Mouse (Mus musculus) adrenal gland, postnatal 4 days (tissue): ENCODE data around the gene Src. TPM values are rescaled to one million over a fixed set of nuclear protein-coding genes. Genes with fewer than 3 reads are reported as not detected.
"Not testable (repeated sequence)": the region's sequence is repeated elsewhere in the genome, so short reads cannot be mapped to it uniquely, and the experiment has no call there.

ENCODE experiments used
- DNase-seq, 2 experiments: peaks; one replicate each; pipeline ENCODE4 v3.0.0; 2021 to 2022; ENCODE audit warnings: low spot score in 2 of 2, mixed read lengths in 2 of 2
- total RNA-seq, 2 experiments: library from RNA; stranded (reverse); gene quantifications; 2 replicates each; pipeline ENCODE4 v1.2.3; 2021

Src gene
- total RNA-seq, 2 experiments from 2014 or later: 34.0 to 36.7 TPM

GRCm38 (mm10) chr2:157472469-157472868 is 54.2 kb downstream of the Src start:
- DNase-seq: no peak

DNA sequence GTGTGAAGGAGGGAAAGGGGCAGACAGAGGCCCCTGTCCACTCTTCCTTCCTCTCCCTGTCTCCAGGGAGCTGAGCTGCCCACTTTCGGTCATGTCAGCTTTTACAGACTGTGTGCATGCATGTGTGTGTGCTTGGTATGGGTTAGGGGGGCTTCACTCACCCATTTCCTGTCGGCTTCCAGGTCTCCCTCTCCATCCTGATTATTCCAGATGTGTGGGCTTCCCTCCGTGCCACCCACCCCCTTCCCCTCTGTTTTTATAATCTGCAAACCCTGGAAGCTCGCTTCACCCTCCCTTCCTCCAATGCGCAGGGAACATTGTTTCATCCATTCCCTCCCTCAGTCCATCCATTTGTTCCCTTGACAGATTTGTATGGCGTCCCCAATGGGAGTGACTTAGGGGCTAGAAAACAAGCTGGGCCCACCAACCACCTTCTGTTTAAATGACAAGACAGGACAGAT is 56.1 kb downstream of the Src start:
- DNase-seq: no peak

DNA sequence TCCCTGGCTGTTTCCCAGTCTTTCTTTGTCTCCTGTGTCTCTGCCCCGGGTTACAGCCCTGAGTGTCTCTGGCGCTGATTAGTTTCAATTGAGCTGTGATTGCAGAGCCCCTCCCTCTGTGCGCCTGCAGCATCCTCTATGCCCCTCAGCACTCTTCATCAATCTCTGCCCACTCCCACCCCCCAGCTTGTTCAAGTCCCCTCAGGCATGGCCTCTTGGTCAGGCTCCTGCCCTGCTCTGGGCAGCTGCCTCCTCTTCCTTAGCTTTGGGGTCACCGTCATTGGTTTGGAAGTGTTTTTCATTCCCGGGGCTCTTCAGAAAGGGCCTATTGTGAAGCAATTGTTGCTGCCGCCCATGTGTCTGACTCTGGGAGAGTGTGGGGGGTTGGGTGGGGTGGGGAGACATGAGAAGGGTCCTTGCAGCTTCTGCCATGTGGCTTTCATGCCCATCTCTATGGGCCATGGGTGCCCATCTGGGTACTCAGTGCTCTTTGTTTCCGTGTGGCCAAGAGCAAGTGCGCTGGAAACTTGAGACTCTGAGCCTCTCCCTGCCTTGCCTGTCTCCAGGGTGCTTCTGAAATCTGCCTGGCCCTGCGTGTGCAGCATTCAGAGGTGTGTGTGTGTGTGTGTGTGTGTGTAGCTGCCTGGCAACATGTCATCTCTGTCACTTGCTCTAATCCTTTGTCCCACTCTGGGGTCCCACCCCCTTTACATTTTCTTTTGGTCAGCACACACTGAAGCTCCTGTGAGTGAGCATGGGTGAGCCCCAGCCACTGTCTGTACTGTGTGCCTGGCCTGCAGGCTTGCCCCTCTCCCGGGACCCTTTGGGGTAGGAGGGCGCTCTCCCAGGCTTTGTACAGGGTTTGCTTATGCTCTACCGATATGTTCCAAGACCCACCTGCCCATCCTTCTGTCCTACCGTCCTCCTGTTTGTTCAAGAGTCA is 57.5 kb downstream of the Src start:
- DNase-seq: no peak

DNA sequence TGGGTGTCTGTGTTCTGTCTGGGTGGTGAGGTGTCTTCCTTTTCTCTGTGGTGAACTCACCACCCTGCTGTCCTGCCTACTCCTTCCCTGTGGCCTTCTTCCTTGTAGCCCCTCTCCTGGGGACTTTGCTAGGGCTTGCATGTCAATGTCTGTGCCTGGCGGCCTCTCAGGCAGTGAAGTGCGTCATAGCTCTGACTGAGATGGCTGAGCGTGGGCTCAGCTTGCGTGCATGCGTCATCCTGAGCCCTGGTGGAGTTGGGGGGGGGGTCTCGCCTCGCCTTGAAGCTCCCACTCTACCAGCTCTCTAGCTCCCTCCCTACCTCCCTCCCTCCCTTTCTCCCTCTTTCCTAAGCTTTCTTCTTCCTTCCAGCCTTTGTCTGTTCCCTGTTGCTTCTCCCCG is 60.4 kb downstream of the Src start:
- DNase-seq: no peak

- DNase-seq: no peak
Measured at GRCm38 (mm10) chr2:157479858-157480568, 61.8 kb downstream of the Src start.

- no peak for DNase-seq
Measured at GRCm38 (mm10) chr2:157482729-157483128, 64.5 kb downstream of the Src start.

- DNase-seq: not testable (repeated sequence)
Measured at GRCm38 (mm10) chr2:157486559-157486958, 68.3 kb downstream of the Src start.

DNA sequence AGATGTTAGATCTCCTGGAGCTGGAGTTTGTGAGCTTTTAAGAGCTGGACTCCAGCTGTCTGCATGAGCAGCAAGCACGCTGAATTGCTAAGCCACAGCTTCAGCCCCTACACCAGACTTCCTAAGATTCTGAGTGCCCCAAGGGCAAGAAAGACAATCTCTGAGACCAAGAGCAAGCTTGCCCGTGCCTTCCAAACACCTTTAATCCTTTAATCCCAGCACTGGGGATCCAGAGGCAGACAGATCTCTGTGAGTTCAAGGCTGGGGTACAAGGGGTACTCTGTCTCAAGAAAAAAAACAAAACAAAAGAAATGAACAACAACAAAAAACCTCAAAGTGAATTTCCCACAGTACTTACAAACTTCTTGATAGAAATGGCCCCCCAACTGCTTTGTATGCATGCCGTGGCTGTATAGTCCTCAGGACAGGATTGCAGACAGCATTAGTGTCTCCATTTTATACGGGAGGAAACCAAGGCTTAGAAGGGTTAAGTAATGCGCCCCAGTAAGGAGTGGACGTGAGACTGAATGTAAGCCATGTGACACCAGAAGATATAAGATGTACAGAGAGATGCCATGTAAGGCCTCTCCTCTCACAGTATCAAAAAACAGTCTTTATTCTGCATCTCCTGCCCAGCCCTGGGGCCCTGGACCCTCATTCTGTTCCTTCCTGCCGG is 68.9 kb downstream of the Src start:
- DNase-seq: no peak

- no peak for DNase-seq
Measured at GRCm38 (mm10) chr2:157487733-157488175, 69.5 kb downstream of the Src start.

- DNase-seq: no peak
Measured at GRCm38 (mm10) chr2:157493240-157493639, 75.0 kb downstream of the Src start.

DNA sequence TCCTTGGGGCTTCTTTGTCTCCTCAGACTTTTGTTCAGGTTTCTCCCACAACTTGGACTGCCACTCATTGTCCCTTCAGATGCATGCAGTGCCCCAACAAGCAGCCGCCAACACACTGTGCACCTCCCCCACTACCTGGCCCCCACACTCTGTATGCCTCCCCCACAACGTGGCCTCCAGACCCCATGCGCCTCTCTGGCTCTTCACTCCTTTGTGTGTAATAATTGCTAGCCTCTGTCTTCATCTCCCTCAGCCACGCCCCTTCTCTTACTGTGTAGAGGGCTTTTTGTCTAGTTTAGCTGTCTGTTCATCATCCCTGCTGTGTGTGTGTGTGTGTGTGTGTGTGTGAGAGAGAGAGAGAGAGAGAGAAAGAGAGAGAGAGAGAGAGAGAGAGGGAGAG is 80.3 kb downstream of the Src start:
- DNase-seq: no peak

DNA sequence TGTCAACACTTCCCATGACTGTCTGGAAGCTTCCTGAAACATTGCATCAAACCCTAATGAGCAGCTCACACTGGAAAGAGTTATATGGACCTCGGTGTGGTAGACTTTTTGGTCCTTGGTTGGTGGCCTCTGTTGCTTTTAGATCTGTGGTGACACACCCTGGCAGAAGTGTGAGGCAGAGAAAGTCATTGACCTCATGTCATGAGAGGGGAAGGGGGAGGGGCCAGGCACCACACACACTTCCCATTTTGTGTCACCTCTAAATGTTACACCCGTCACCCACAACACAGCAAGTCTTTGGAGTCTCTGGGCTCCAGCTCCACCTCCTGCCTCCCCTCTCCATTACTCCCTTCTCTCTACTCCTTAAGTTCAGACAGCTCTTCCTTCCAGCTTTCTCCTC is 82.1 kb downstream of the Src start:
- DNase-seq: no peak

DNA sequence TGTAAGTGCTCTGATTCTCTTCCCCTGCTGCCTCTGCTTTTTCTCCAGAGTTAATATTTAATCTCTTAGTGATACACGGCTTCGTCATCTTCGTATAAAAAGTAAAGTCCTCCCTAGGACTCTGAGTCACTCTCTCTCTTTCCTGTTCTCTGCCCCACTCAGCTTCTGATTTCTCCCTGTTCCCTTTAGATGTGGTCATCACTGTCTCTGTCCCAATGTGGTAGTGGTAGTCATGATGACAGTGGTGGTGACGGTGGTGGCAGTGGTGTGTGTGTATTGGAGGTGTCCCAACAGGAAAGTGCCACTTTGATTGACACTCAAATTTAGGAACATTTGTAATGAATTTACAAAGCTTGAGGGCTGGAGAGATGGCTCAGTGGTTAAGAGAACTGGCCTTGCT is 83.1 kb downstream of the Src start:
- no peak for DNase-seq

GRCm38 (mm10) chr2:157506779-157507178 is 88.5 kb downstream of the Src start:
- DNase-seq: no peak

DNA sequence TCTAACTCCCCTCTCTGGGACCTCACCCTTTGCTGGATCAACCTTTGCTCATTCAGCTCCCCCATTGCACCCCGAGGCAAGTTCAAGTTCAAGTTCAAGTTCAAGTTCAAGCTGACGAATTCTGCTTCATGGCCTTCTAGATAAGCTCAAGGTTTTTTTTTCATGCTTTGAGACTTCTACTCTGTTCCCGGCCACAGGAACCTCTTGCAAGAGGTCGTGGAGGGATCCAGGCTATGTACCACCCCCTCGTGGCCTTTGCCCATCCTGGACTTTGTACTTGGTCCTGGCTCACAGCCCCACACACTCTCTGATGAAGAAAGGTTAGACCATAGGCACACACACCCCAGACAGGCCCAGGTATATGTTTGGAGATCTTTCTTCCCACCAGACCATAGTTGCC is 90.9 kb downstream of the Src start:
- DNase-seq: no peak

- no peak for DNase-seq
Measured at GRCm38 (mm10) chr2:157510031-157510430, 91.8 kb downstream of the Src start.

DNA sequence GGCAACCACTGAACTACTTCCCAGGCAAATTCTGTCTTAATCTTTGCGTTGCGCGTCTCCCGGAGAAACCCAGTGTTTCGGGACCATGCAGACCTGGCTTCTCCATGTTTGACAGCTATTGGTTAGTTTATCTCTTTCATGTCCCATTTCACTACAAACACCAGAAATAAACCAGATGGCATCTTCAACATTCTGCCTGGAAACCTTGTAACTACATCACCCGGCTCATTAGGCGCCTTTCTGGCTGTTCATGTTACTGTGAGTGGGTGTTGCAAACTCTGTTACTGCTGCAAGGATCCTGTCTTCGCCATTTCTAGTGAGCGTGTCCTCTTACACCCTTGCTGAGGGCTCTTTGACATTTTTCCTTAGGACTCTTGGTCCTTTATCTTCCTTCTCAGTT is 94.6 kb downstream of the Src start:
- no peak for DNase-seq

GRCm38 (mm10) chr2:157513737-157514208 is 95.5 kb downstream of the Src start:
- DNase-seq: no peak

- DNase-seq: no peak
Measured at GRCm38 (mm10) chr2:157514353-157514752, 96.1 kb downstream of the Src start.

DNA sequence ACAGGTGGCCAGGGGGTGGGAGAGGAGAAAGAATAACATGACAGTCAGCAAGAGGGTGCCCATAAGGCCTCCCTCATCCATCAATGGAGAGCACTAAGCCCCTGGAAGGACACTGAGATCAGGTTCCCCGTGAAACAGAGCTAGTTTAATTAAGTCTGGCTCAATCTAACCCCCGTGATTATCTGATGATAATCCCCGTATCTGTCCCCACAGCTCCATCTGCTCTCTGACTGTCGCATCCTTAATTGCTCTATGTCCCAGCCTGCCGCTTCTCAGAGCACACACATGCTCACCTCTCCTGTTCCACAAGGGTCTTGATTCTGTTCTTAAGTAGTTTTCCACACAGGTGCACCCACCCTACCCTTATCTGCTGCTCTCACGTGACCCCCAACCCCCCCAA is 99.3 kb downstream of the Src start:
- no peak for DNase-seq

GRCm38 (mm10) chr2:157518451-157518850 is 100.2 kb downstream of the Src start:
- no peak for DNase-seq

GRCm38 (mm10) chr2:157519452-157519851 is 101.2 kb downstream of the Src start:
- no peak for DNase-seq
